Mouse (Mus musculus) hindbrain, embryonic 11.5 days (tissue): ENCODE data around the gene Nfic. TPM values are rescaled to one million over a fixed set of nuclear protein-coding genes. Genes with fewer than 3 reads are reported as not detected.

Source experiments
- ATAC-seq: fragments of 200-750 bp; cut with Nextera tagmentation; 2 replicates; pipeline ENCODE4 v1.8.0; 2017; ENCODE audit warnings: mild to moderate bottlenecking, moderate TSS enrichment, moderate library complexity; ENCODE audit not compliant: low FRiP score
- DNase-seq: peaks from one replicate; pipeline ENCODE4 v3.0.0-alpha.2; 2015; ENCODE audit warnings: low spot score
- H3K27ac ChIP-seq: fragments of 300-500 bp; sonication (generic); 2 replicates; pipeline ENCODE4 v1.5.1; 2014; ENCODE audit warnings: mild to moderate bottlenecking, low read depth, low read length
- H3K27me3 ChIP-seq: fragments of 300-500 bp; sonication (generic); 2 replicates; pipeline ENCODE4 v1.6.1; 2014; ENCODE audit warnings: mild to moderate bottlenecking, low read length, moderate library complexity, mixed read lengths; ENCODE audit not compliant: control insufficient read depth, insufficient read depth
- H3K36me3 ChIP-seq: fragments of 300-500 bp; sonication (generic); 2 replicates; pipeline ENCODE4 v1.6.1; 2014; ENCODE audit warnings: mild to moderate bottlenecking, low read length, moderate library complexity, mixed read lengths; ENCODE audit not compliant: control insufficient read depth, insufficient read depth
- H3K4me1 ChIP-seq: fragments of 300-500 bp; sonication (generic); replicated peaks from 2 replicates; pipeline ENCODE4 v1.6.1; 2014; ENCODE audit warnings: low read length, mixed read lengths; ENCODE audit not compliant: control insufficient read depth, insufficient read depth
- H3K4me2 ChIP-seq: fragments of 300-500 bp; sonication (generic); replicated peaks from 2 replicates; pipeline ENCODE4 v1.6.1; 2014; ENCODE audit warnings: mild to moderate bottlenecking, low read depth, low read length
- H3K4me3 ChIP-seq: fragments of 300-500 bp; sonication (generic); 2 replicates; pipeline ENCODE4 v1.5.1; 2014; ENCODE audit warnings: low read depth, low read length
- H3K9ac ChIP-seq: fragments of 300-500 bp; sonication (generic); 2 replicates; pipeline ENCODE4 v1.6.1; 2014; ENCODE audit warnings: low read depth, low read length
- H3K9me3 ChIP-seq: fragments of 300-500 bp; sonication (generic); 2 replicates; pipeline ENCODE4 v1.6.1; 2016; ENCODE audit warnings: low read length; ENCODE audit not compliant: control insufficient read depth
- WGBS: fragments of 180-500 bp; shearing (Covaris S2); extraction: QIAGEN DNeasy Blood & Tissue Kit; methylation state at CpG from one replicate; pipeline ENCODE4 v1.1.7; 2014; 5-methylcytosine and 5-hydroxymethylcytosine counted together
- polyA plus RNA-seq: library from polyadenylated mRNA; unstranded; fragments of >200 nt; fragmentation: Nextera tagmentation; extraction: Ambion mirVana; gene quantifications from 2 replicates; pipeline ENCODE4 v1.2.1, GENCODE M21; 2014

Nfic gene
- polyA plus RNA-seq, 1 experiment from 2014 or later: 11.9 TPM

DNA sequence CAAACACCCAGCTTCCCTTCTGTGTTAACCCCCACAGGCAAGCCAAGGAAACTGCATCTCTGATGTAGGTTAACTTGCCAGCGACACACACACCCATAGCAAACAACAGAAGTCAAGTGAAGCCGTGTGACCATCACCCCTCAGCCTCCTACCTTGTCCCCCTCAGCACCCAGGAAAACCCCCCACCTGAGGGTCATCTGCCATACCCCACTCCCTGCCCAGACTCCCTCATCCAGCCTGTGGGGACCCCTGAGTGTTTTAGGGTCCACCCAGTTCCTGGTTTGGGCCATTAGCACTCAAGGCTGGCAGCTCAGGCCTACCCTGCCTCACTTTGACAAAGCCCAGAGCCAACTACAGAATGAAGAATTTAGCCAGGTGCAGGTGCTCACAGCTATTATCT lies 10.6 kb upstream of the Nfic start:
- peaks cover 2% of the 10 kb centered on the region for H3K4me1 ChIP-seq
- no peaks in the 10 kb centered on the region for H3K9me3 ChIP-seq
- H3K36me3 ChIP-seq: no peaks in the 10 kb centered on the region
- no peak for ATAC-seq
- peaks cover 51% of the 10 kb centered on the region for H3K27me3 ChIP-seq
- no peak for DNase-seq
- H3K9ac ChIP-seq: no peak overlapping the region
- H3K4me3 ChIP-seq: no peak overlapping the region
- H3K27ac ChIP-seq: no peak overlapping the region
- WGBS: 83% methylated on average over 2 of the region's 2 CpGs
- H3K4me2 ChIP-seq: no peak overlapping the region

DNA sequence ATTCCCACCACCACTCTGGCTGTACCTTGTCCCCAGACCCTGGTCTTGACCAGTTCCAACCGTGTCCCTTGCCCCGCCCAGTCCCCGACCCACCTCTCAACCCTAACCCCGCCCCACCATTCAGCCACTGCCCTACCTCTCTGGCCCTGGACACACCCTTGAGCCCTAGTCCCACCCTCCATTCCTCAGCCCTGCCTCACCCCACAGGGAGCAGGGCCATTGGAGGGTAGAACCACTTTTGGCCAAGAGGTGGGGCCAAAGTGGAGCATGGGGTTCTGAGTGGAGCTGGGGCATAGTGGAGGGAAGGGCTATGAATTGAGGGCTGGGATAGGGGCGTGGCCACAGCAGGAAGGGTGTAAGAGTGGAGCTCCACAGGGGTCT lies 9.8 kb upstream of the Nfic start:
- 4% methylated on average over 5 of the region's 5 CpGs for WGBS
- no peak overlapping the region for H3K9ac ChIP-seq
- H3K27ac ChIP-seq: no peak overlapping the region
- H3K4me2 ChIP-seq: no peak overlapping the region
- ATAC-seq (peak; percentile 18; the same call in 1 of the 2 replicates), DNase-seq (no peak)
- peaks cover 2% of the 10 kb centered on the region for H3K4me1 ChIP-seq
- H3K4me3 ChIP-seq: no peak overlapping the region
- peaks cover 58% of the 10 kb centered on the region for H3K27me3 ChIP-seq
- no peaks in the 10 kb centered on the region for H3K36me3 ChIP-seq
- no peaks in the 10 kb centered on the region for H3K9me3 ChIP-seq

DNA sequence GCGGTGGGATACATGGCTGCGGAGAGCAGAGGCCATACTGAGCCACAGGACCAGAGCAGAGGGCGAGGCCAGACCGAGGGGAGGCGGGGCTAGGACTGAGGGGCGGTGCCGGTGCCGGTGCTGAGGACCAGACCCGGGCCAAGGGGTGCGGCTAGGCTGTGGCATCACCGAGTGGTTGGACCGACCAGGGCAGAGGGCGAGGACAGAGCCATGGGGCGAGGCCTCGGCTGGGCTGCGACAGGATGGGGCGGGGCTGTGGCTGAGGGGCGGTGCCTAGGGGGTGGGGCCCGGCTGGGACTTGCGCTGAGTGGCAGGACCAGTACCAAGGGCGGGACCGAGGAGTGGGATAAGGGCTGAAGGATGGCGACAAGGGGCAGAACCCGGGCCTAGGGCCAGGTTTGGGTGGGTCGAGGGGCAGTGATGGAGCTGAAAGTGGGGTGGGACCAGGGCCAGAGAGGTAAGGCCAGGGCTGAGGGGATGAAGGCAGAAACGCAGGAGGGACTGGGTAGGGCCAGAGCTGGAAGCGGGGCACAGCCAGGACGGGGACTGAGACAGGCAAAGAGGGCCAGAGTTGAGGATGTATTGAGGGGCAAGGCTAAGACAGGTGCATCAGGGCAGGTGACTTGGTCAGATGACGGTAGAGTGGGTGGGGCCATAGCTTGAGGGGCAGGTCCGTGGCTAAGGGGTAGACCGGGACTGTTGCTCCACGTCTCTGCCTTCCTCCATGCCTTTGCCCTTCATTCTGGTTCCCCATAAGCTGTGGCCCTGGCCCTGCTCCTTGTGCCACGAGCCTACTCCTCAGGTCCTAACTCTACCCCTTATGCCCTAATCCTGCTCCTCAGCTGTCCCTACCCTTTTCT lies 9.2 kb upstream of the Nfic start:
- Histone ChIP-seq H3K9ac (peak overlapping the region; percentile 37; the same call in 1 of the 2 replicates), H3K9me3 (no peaks in the 10 kb centered on the region), H3K4me1 (peaks cover 2% of the 10 kb centered on the region), H3K4me3 (peak overlapping the region; percentile 37), H3K27ac (no peak overlapping the region), H3K36me3 (no peaks in the 10 kb centered on the region), H3K27me3 (peaks cover 60% of the 10 kb centered on the region), H3K4me2 (peak overlapping the region; percentile 57)
- DNase-seq (peak; percentile 79), ATAC-seq (peak; percentile 87)
- WGBS: 4% methylated on average over 32 of the region's 33 CpGs

- H3K27ac ChIP-seq: no peak overlapping the region
- WGBS: 76% methylated on average over 4 of the region's 4 CpGs
- H3K4me2 ChIP-seq: no peak overlapping the region
- DNase-seq: no peak
- no peak overlapping the region; the same call in 1 of the 2 replicates for H3K4me3 ChIP-seq
- H3K9ac ChIP-seq: no peak overlapping the region
- H3K9me3 ChIP-seq: no peaks in the 10 kb centered on the region
- peaks cover 2% of the 10 kb centered on the region for H3K4me1 ChIP-seq
- no peaks in the 10 kb centered on the region for H3K36me3 ChIP-seq
- peaks cover 66% of the 10 kb centered on the region for H3K27me3 ChIP-seq
- no peak for ATAC-seq
Measured at GRCm38 (mm10) chr10:81463531-81463930, 8.1 kb upstream of the Nfic start.

DNA sequence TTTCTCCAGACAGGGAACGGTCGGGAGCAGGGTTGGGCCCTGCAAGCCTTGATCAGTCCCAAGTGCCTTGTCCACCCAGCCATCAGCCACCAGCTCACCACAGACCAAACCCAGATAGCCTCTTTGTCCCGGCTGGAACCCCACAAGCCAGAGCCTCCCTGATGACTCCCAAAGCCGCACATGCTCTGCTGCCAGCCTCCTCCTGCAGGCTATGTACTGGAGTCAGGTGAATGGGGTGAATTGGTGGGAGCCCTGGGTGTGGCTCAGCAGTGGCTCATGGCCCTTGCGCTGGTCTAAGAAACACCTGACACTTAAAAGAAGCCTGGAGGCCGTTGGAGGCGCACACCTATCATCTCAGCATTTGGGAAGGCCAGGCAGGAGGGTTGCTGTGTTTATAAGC lies 7.5 kb upstream of the Nfic start:
- Histone ChIP-seq H3K27ac (no peak overlapping the region), H3K9me3 (no peaks in the 10 kb centered on the region), H3K4me2 (no peak overlapping the region), H3K9ac (no peak overlapping the region), H3K27me3 (peaks cover 65% of the 10 kb centered on the region), H3K4me1 (peaks cover 2% of the 10 kb centered on the region), H3K36me3 (no peaks in the 10 kb centered on the region), H3K4me3 (no peak overlapping the region)
- DNase-seq: no peak
- WGBS: 75% methylated on average over 7 of the region's 7 CpGs
- ATAC-seq: no peak

DNA sequence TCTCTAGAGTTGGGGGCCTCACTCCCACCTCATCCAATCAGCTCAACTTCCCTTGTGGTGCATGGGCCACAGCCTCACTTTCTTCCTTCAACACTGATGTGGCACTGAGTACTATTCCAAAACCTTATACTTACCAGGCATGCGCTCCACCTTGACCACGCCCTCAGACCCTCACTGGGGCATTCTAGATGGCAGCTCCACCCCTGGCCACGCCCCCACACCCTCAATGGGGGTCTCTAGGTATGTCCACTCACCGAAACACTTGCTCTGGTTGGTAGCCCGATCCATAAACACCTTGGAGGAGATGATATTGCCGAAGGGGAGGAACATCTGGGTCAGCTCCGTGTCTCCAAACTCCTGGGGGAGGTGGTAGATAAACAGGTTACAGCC lies 7.0 kb upstream of the Nfic start:
- WGBS: 33% methylated on average over 7 of the region's 7 CpGs
- Histone ChIP-seq H3K4me1 (peaks cover 2% of the 10 kb centered on the region), H3K4me3 (no peak overlapping the region), H3K27me3 (peaks cover 66% of the 10 kb centered on the region), H3K27ac (no peak overlapping the region), H3K9ac (no peak overlapping the region), H3K9me3 (no peaks in the 10 kb centered on the region), H3K4me2 (no peak overlapping the region), H3K36me3 (no peaks in the 10 kb centered on the region)
- DNase-seq: no peak
- ATAC-seq: no peak

GRCm38 (mm10) chr10:81461673-81462414 lies 6.4 kb upstream of the Nfic start:
- H3K9ac ChIP-seq: no peak overlapping the region
- WGBS: 7% methylated on average over 16 of the region's 16 CpGs
- H3K27ac ChIP-seq: no peak overlapping the region
- H3K9me3 ChIP-seq: no peaks in the 10 kb centered on the region
- DNase-seq: no peak
- no peak for ATAC-seq
- no peak overlapping the region for H3K4me3 ChIP-seq
- peaks cover 67% of the 10 kb centered on the region for H3K27me3 ChIP-seq
- peaks cover 2% of the 10 kb centered on the region for H3K4me1 ChIP-seq
- H3K4me2 ChIP-seq: no peak overlapping the region
- no peaks in the 10 kb centered on the region for H3K36me3 ChIP-seq

- no peaks in the 10 kb centered on the region for H3K9me3 ChIP-seq
- H3K9ac ChIP-seq: no peak overlapping the region
- ATAC-seq (no peak), DNase-seq (no peak)
- WGBS: 37% methylated on average over 11 of the region's 11 CpGs
- H3K4me1 ChIP-seq: peaks cover 2% of the 10 kb centered on the region
- H3K27ac ChIP-seq: no peak overlapping the region
- no peak overlapping the region for H3K4me2 ChIP-seq
- H3K4me3 ChIP-seq: no peak overlapping the region
- H3K36me3 ChIP-seq: no peaks in the 10 kb centered on the region
- peaks cover 65% of the 10 kb centered on the region for H3K27me3 ChIP-seq
Measured at GRCm38 (mm10) chr10:81460951-81461350, 5.5 kb upstream of the Nfic start.
